Mouse (Mus musculus): ENCODE measurements around the gene Selenop.

- TF ChIP-seq CTCF (IDR thresholded peaks at IDR 0.05; ENCODE audit: borderline replicate concordance, insufficient read depth, low read depth, low read length) = no peak
- no peak for TF ChIP-seq POLR2A (IDR thresholded peaks at IDR 0.05; ENCODE audit: borderline replicate concordance, insufficient read depth, low read length)
These were observed 17.2 kb upstream of the Selenop start for GRCm38 (mm10) chr15:3251031-3251717.
